Mouse (Mus musculus) thymus, postnatal 4 days (tissue): ENCODE data around the gene Rnf216.
"Not testable (repeated sequence)": the region's sequence is repeated elsewhere in the genome, so short reads cannot be mapped to it uniquely, and the experiment has no call there.

Source experiments
- DNase-seq: peaks from one replicate; pipeline ENCODE4 v3.0.0; 2021

The Rnf216 gene

GRCm38 (mm10) chr5:143112281-143113246, at the start of gene Rnf216:
TSS of gene Rnf216 (minus strand) at chr5:143112994.
- peak; percentile 83 for DNase-seq

GRCm38 (mm10) chr5:143155534-143155933, 42.7 kb upstream of the Rnf216 start:
- no peak for DNase-seq

- no peak for DNase-seq
Observed at GRCm38 (mm10) chr5:143153756-143154155, 41.0 kb upstream of the Rnf216 start.

GRCm38 (mm10) chr5:143150044-143150443, 37.2 kb upstream of the Rnf216 start:
- no peak for DNase-seq

- DNase-seq: no peak
Observed at GRCm38 (mm10) chr5:143149536-143149935, 36.7 kb upstream of the Rnf216 start.

- DNase-seq: no peak
Observed at GRCm38 (mm10) chr5:143148661-143149060, 35.9 kb upstream of the Rnf216 start.

- DNase-seq: no peak
Observed at GRCm38 (mm10) chr5:143147481-143147880, 34.7 kb upstream of the Rnf216 start, which contains the start of gene Olfr718-ps1. TSS of gene Olfr718-ps1 (minus strand) at chr5:143147581.

GRCm38 (mm10) chr5:143137580-143137979, 24.8 kb upstream of the Rnf216 start:
- no peak for DNase-seq

GRCm38 (mm10) chr5:143135042-143135441, 22.2 kb upstream of the Rnf216 start:
- DNase-seq: no peak

GRCm38 (mm10) chr5:143134216-143135010, 21.6 kb upstream of the Rnf216 start:
- not testable (repeated sequence) for DNase-seq

GRCm38 (mm10) chr5:143132935-143133514, 20.2 kb upstream of the Rnf216 start:
- peak; percentile 61 for DNase-seq

GRCm38 (mm10) chr5:143130342-143130741, 17.5 kb upstream of the Rnf216 start:
- DNase-seq: peak; percentile 61

GRCm38 (mm10) chr5:143129101-143129500, 16.3 kb upstream of the Rnf216 start:
- DNase-seq: no peak

- no peak for DNase-seq
Observed at GRCm38 (mm10) chr5:143127837-143128236, 15.0 kb upstream of the Rnf216 start.

GRCm38 (mm10) chr5:143126908-143127307, 14.1 kb upstream of the Rnf216 start:
- DNase-seq: no peak

- no peak for DNase-seq
Observed at GRCm38 (mm10) chr5:143126089-143126488, 13.3 kb upstream of the Rnf216 start.

GRCm38 (mm10) chr5:143125601-143126000, 12.8 kb upstream of the Rnf216 start:
- DNase-seq: no peak

GRCm38 (mm10) chr5:143124805-143125378, 12.1 kb upstream of the Rnf216 start:
- no peak for DNase-seq

- no peak for DNase-seq
Observed at GRCm38 (mm10) chr5:143122673-143123072, 9.9 kb upstream of the Rnf216 start.

GRCm38 (mm10) chr5:143122125-143122524, 9.3 kb upstream of the Rnf216 start:
- DNase-seq: no peak

- DNase-seq: no peak
Observed at GRCm38 (mm10) chr5:143106842-143107241, 6.0 kb downstream of the Rnf216 start.

GRCm38 (mm10) chr5:143103231-143103630, 9.6 kb downstream of the Rnf216 start:
- no peak for DNase-seq

- no peak for DNase-seq
Observed at GRCm38 (mm10) chr5:143101626-143102025, 11.2 kb downstream of the Rnf216 start.
